ENCODE assay signal across 18 mouse cellular contexts in genomic region chr5:52755989-52756388, GRCm38 (mm10).
"Had no signal": no experiment of that assay in that cellular context is flagged by ENCODE, and none has a peak within 500 bp of the region (broad histone marks: within the 10 kb centered on the region; RNA-seq: fewer than 3 reads in every experiment).

No protein-coding gene starts in this region.

- H3K4me1 ChIP-seq: limb, embryonic 12.5 days; limb, embryonic 15.5 days; midbrain, embryonic 10.5 days; midbrain, embryonic 13.5 days; stomach, embryonic 15.5 days had no signal

- H3K36me3 ChIP-seq: midbrain, embryonic 13.5 days had no signal

- H3K4me3 ChIP-seq: limb, embryonic 12.5 days; limb, embryonic 15.5 days; megakaryocyte, embryonic 14.5 days; midbrain, embryonic 10.5 days; midbrain, embryonic 13.5 days; stomach, embryonic 15.5 days had no signal

- H3K27ac ChIP-seq: limb, embryonic 12.5 days; limb, embryonic 15.5 days; liver, embryonic 14.5 days; midbrain, embryonic 10.5 days; midbrain, embryonic 13.5 days; stomach, embryonic 15.5 days had no signal

- H3K27me3 ChIP-seq: limb, embryonic 12.5 days; limb, embryonic 15.5 days; megakaryocyte, embryonic 14.5 days; midbrain, embryonic 13.5 days; stomach, embryonic 15.5 days had no signal

- H3K9ac ChIP-seq: limb, embryonic 12.5 days; limb, embryonic 15.5 days; liver, embryonic 14.5 days; liver, postnatal 0 days; midbrain, embryonic 13.5 days; stomach, embryonic 15.5 days had no signal

- H3K9me3 ChIP-seq: limb, embryonic 12.5 days; limb, embryonic 15.5 days; megakaryocyte, embryonic 14.5 days; midbrain, embryonic 10.5 days; midbrain, embryonic 13.5 days; stomach, embryonic 15.5 days had no signal

- ATAC-seq: inflammation-experienced regulatory T-cells, adult 6 months; intestine, embryonic 16.5 days; liver, postnatal 0 days; midbrain, embryonic 13.5 days; midbrain, embryonic 16.5 days had no signal

- H3K4me2 ChIP-seq: limb, embryonic 12.5 days; limb, embryonic 15.5 days; liver, embryonic 11.5 days; midbrain, embryonic 13.5 days; stomach, embryonic 15.5 days had no signal

- DNase-seq: kidney, adult 18-20 months; kidney, adult 9 months; kidney, postnatal 14 days; kidney, postnatal 4 days; left cerebral cortex, postnatal 4 days; liver, postnatal 0 days; thymus, postnatal 25 days had no signal
